Mouse (Mus musculus) layer of hippocampus, adult 11-12 months (tissue): ENCODE results near the gene Wdr24.
A peak's percentile ranks its signal among the peaks of the same experiment; 100 is the strongest.

ENCODE experiments used
- DNase-seq: peaks from one replicate; pipeline ENCODE4 v3.0.0; 2022; ENCODE audit warnings: low spot score

Gene Wdr24

GRCm38 (mm10) chr17:25831451-25832281, 8.2 kb downstream of the Wdr24 start:
- no peak for DNase-seq

GRCm38 (mm10) chr17:25832436-25833290, 9.2 kb downstream of the Wdr24 start:
- DNase-seq: peak; percentile 99

DNA sequence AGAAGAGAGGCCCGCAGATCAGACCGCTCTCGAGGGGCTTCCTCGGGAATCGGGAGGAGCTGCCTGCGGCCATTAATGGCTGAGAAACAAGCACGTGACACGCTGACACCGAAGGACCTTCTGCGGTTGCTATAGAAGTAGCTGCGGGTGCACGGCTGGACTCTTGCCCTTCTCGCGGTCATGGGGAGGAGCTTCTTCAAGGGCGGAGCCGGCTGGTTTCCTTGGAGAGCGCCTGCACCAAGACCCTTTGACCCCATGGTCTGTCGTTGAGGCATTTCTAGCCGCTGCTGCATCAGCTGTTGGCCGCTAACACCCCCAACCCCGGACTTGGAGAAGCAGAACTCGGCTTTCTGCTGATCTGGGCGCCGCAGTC, 9.8 kb downstream of the Wdr24 start, which contains the start of gene Stub1:
Gene Stub1, minus strand, starts transcription at position 114 of the 373 bp plus-strand sequence.
- peak; percentile 89 for DNase-seq

DNA sequence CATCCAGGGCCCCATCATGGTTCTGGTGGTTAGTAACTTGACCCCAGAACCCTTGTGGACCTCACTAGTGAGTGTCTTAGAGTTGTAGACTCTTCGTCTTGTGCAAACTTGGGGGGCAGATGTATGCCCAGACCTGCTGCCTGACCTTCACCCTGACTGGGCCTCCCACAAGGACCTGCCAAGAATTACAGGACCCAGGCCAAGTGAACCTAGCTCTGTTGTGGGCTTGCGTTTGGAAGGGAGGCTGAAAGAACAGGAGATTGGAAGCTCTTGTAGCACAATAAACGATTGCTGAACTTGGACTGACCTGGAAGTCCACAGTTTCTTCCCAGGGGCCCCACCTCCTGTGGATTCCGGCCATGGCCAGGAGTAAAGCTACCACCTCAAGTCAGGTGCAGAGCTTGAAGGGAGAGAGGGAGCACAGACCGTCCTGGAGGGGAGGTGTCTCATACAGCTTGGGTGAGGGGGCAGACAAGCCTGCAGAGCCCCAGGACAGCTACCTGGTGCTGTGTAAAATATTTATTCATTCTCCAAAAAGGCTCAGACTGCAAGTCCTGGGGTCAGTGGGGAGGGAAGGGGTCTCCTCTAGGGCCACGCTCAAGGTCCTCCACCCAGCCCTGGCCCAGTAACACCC, 10.7 kb downstream of the Wdr24 start:
- no peak for DNase-seq

- no peak for DNase-seq
Measured at GRCm38 (mm10) chr17:25834595-25835222, 11.3 kb downstream of the Wdr24 start.

GRCm38 (mm10) chr17:25835301-25835700, 11.9 kb downstream of the Wdr24 start:
- no peak for DNase-seq

- DNase-seq: no peak
Measured at GRCm38 (mm10) chr17:25835816-25836215, 12.4 kb downstream of the Wdr24 start.

DNA sequence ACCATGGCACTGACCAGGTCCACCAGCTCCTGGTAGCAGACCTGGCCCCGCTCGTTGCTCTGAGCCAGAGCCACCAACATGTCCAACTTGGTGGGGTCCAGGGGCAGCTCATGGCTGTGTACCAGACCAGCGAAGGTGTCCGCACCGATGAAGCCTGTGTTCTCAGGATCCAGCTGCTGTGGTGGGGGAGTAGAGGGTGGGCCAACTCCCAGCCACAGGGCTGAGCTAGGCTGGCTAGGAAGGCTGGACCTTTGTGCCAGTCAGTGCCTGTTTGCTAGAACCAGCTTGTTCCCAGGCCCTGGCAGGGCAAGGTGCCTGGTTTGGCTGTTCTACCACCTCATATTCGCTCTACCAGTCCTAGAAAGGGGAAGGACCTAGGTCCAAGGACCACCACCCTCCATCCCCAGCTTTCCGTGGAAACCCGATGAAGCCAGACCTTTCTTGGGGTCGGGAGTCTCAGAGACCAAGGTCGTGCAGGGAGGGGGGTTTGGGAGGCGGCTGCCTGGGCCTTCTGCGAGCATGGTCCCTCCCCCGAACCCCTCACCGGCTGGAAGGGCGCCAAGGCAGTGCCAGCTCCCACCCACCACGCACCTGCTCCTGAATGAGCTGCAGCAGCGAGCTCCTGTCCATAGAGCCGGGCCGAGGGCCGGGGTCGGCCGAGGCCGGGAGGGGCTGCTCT, 13.1 kb downstream of the Wdr24 start:
- DNase-seq: peak; percentile 68

- DNase-seq: peak; percentile 86
Measured at GRCm38 (mm10) chr17:25837076-25837410, 13.6 kb downstream of the Wdr24 start, which contains the start of gene Rhbdl1. Rhbdl1 (minus strand) TSS chr17:25837295.

GRCm38 (mm10) chr17:25837533-25837932, 14.1 kb downstream of the Wdr24 start:
- DNase-seq: no peak

DNA sequence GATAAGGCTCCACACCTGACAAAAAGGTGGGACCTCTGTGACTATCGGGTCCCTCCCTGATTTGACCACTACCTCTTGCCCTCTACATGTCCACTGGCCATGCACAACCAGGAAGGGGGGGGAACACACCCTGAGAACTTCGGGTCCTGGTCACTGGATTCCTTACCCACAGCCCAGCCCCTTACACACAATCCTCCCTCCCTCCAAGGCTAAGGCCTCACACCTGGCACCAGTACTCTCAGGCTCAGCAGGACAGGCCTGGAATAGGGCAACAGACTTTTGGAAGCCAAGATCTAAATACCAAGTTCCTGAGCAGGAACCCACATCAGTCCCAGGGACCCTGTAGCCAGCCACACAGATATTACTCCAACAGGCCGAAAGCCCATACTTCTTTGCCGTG, 15.5 kb downstream of the Wdr24 start:
- DNase-seq: no peak

- no peak for DNase-seq
Measured at GRCm38 (mm10) chr17:25839455-25840235, 16.2 kb downstream of the Wdr24 start.

- DNase-seq: no peak
Measured at GRCm38 (mm10) chr17:25840519-25840918, 17.1 kb downstream of the Wdr24 start.

DNA sequence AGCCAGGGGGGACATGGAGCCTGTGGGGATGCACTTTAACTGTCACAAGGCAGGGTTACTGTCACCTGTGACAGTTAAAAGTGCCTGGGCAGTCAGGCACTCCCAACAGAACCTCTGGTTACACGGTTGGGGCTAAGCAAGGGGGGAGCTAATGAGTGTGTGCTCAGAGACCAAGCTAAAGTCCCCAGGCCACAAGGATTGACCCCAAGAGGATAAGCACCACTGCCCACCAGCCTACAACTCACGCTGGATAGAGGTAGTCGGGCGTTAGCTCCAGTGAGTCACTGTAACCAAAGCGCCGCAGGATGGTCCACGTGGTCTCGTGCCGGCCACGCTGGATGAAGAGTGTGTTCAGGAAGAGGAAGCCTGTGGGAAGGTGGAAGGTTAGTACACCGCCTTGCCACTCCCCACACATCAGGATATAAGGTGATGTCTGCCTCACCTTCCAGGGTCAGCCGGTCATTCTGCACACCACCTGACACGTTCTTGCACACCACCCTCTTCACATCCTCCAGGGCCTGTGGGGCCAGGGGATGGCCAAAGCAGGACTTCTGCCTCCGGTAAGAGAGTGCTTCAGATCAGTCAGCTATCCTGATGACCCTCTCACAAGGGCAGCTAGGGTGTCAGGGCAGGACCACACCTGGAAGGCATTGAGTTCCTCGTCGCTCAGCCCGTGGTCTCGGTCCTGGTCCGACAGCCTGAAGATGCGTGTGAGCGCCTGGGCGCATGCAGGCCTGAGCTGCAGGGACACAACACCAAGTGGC, 17.9 kb downstream of the Wdr24 start, which contains the start of gene Gm20683:
Gene Gm20683, minus strand, starts transcription at position 647 of the 764 bp plus-strand sequence.
- DNase-seq: no peak

DNA sequence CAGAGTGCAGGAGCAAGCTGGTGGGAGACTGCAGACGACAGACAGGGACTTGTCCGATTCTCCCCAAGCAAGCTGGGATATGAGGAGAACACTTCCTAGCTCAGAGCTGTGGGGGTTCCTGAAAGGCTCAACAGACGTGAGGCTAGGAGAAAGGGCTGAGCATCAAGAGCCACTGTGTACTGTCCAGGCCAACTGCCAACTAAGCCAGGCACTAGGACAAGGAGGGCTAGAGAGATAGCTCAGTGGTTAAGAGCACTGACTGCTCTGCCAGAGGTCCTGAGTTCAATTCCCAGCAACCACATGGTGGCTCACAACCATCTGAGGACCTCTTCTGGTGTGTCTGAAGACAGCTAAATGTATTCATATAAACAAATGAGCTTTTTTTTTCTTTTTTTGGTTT, 19.1 kb downstream of the Wdr24 start:
- no peak for DNase-seq

GRCm38 (mm10) chr17:25843122-25843521, 19.7 kb downstream of the Wdr24 start:
- DNase-seq: no peak

GRCm38 (mm10) chr17:25843636-25844395, 20.4 kb downstream of the Wdr24 start:
- DNase-seq: no peak

DNA sequence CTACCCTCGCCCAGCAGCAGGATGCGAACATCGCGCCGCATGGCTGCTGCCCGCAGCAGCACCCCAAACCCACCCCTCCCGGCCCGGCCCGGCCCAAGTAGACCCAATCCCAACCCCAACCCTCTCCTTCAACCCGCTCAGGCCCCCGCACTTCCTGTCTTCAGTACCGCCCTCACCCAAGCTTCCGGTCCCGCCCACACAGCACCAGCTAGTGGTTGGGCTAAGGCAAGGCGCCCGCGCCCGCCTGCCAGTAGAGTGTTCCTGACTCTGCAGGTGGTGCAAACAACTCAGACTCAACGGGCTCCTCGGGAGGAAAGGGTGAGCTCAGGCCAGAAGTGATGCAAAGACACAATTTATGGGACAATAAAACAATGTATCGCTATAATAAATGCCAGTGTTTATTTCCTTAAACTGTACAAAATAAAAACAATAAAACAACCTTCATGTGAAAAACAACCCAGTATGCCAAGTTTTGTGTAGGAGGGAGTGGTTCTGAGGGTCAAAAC, 21.0 kb downstream of the Wdr24 start, which contains the start of gene Rhot2:
Gene Rhot2, minus strand, starts transcription at position 456 of the 506 bp plus-strand sequence.
- peak; percentile 95 for DNase-seq

DNA sequence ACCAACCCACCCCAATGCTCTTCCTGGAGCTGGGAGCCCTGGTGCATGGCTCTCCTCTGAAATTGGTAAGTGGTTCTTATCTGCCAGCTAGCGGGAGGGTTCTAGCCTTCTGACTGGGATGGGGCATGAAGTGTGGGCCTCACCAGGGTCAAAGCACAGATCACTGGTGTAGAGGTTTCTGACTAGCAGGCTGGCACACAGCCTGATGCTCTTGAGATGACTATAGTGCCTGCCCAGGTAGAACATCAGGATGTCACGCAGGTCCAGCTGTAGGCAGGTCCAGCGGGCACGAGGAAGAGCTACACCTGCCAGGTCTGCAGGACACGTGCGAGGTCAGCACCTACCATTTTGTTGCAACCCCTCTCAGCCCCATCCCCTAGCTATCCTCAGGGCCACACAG, 36.8 kb downstream of the Wdr24 start:
- DNase-seq: no peak
